Mouse (Mus musculus) heart, embryonic 11.5 days (tissue): Measurements from ENCODE around the gene Cish. TPM values are rescaled to one million over a fixed set of nuclear protein-coding genes. Genes with fewer than 3 reads are reported as not detected.

Source experiments
- ATAC-seq: fragments of 200-750 bp; cut with Nextera tagmentation; replicated peaks from 2 replicates; pipeline ENCODE4 v1.8.0; 2017; ENCODE audit warnings: moderate library complexity; ENCODE audit not compliant: insufficient number of reproducible peaks, low FRiP score, low TSS enrichment
- H3K27ac ChIP-seq: fragments of 300-500 bp; sonication (generic); 2 replicates; pipeline ENCODE4 v1.5.1; 2014; ENCODE audit warnings: mild to moderate bottlenecking, low read depth, low read length
- H3K27me3 ChIP-seq: fragments of 300-500 bp; sonication (generic); 2 replicates; pipeline ENCODE4 v1.6.1; 2014; ENCODE audit warnings: mild to moderate bottlenecking, low read length, mixed read lengths; ENCODE audit not compliant: control insufficient read depth, insufficient read depth
- H3K36me3 ChIP-seq: fragments of 300-500 bp; sonication (generic); 2 replicates; pipeline ENCODE4 v1.6.1; 2014; ENCODE audit warnings: mild to moderate bottlenecking, low read length, moderate library complexity, mixed read lengths; ENCODE audit not compliant: control insufficient read depth, insufficient read depth
- H3K4me1 ChIP-seq: fragments of 300-500 bp; sonication (generic); 2 replicates; pipeline ENCODE4 v1.6.1; 2014; ENCODE audit warnings: low read length; ENCODE audit not compliant: control insufficient read depth, insufficient read depth
- H3K4me2 ChIP-seq: fragments of 300-500 bp; sonication (generic); 2 replicates; pipeline ENCODE4 v1.6.1; 2014; ENCODE audit warnings: mild to moderate bottlenecking, moderate library complexity
- H3K4me3 ChIP-seq: fragments of 300-500 bp; sonication (generic); 2 replicates; pipeline ENCODE4 v1.5.1; 2014; ENCODE audit warnings: low read depth, low read length
- H3K9ac ChIP-seq: fragments of 300-500 bp; sonication (generic); 2 replicates; pipeline ENCODE4 v1.6.1; 2014; ENCODE audit warnings: mild to moderate bottlenecking, low read depth, low read length, moderate library complexity
- H3K9me3 ChIP-seq: fragments of 300-500 bp; sonication (generic); replicated peaks from 2 replicates; pipeline ENCODE4 v1.6.1; 2016; ENCODE audit warnings: low read length; ENCODE audit not compliant: control insufficient read depth
- WGBS: fragments of 180-500 bp; shearing (Covaris S2); extraction: QIAGEN DNeasy Blood & Tissue Kit; methylation state at CpG from one replicate; pipeline ENCODE4 v1.1.7; 2014; ENCODE audit not compliant: insufficient replicate concordance; 5-methylcytosine and 5-hydroxymethylcytosine counted together
- polyA plus RNA-seq: library from polyadenylated mRNA; unstranded; fragments of >200 nt; fragmentation: Nextera tagmentation; extraction: Ambion mirVana; gene quantifications from 2 replicates; pipeline ENCODE4 v1.2.1, GENCODE M21; 2014

The Cish gene
- polyA plus RNA-seq, 1 experiment from 2014 or later, result 7.7 TPM

- peak overlapping the region; percentile 97 for H3K4me2 ChIP-seq
- H3K27me3 ChIP-seq, result no peaks in the 10 kb centered on the region
- peak overlapping the region; percentile 84 for H3K9ac ChIP-seq
- no peak for ATAC-seq
- 0 out of 2 replicates have a peak, but pooled peaks cover 7% of the 10 kb centered on the region for H3K36me3 ChIP-seq
- peaks cover 32% of the 10 kb centered on the region for H3K4me1 ChIP-seq
- 11% methylated on average over 16 of the region's 16 CpGs for WGBS
- H3K4me3 ChIP-seq, result peak overlapping the region; percentile 74
- peak overlapping the region; percentile 82 for H3K27ac ChIP-seq
- H3K9me3 ChIP-seq, result no peaks in the 10 kb centered on the region
These were observed 1.2 kb downstream of the Cish start for GRCm38 (mm10) chr9:107297059-107297458.

- H3K4me1 ChIP-seq, result peaks cover 38% of the 10 kb centered on the region
- H3K4me3 ChIP-seq, result peak overlapping the region; percentile 74
- 0 out of 2 replicates have a peak, but pooled peaks cover 7% of the 10 kb centered on the region for H3K36me3 ChIP-seq
- H3K27me3 ChIP-seq, result no peaks in the 10 kb centered on the region
- no peak for ATAC-seq
- peak overlapping the region; percentile 97 for H3K4me2 ChIP-seq
- 81% methylated on average over 4 of the region's 4 CpGs for WGBS
- H3K9me3 ChIP-seq, result no peaks in the 10 kb centered on the region
- H3K9ac ChIP-seq, result peak overlapping the region; percentile 84; the same call in 1 of the 2 replicates
- H3K27ac ChIP-seq, result no peak overlapping the region
These were observed 1.8 kb downstream of the Cish start for GRCm38 (mm10) chr9:107297658-107298057.

GRCm38 (mm10) chr9:107298059-107298780 is 2.4 kb downstream of the Cish start:
- H3K27ac ChIP-seq, result no peak overlapping the region; the same call in 1 of the 2 replicates
- H3K9me3 ChIP-seq, result no peaks in the 10 kb centered on the region
- ATAC-seq, result no peak

GRCm38 (mm10) chr9:107298876-107299275 is 3.0 kb downstream of the Cish start:
- 85% methylated on average over 6 of the region's 6 CpGs for WGBS
- H3K4me1 ChIP-seq, result peaks cover 45% of the 10 kb centered on the region
- H3K27me3 ChIP-seq, result no peaks in the 10 kb centered on the region
- no peaks in the 10 kb centered on the region for H3K9me3 ChIP-seq
- H3K36me3 ChIP-seq, result 0 out of 2 replicates have a peak, but pooled peaks cover 7% of the 10 kb centered on the region
- H3K4me2 ChIP-seq, result peak overlapping the region; percentile 97
- peak overlapping the region; percentile 6 for H3K4me3 ChIP-seq
- no peak overlapping the region; the same call in 1 of the 2 replicates for H3K27ac ChIP-seq
- no peak for ATAC-seq
- peak overlapping the region; percentile 3; the same call in 1 of the 2 replicates for H3K9ac ChIP-seq

More at GRCm38 (mm10) chr9:107298059-107298780, 2.4 kb downstream of the Cish start:
- WGBS, result 56% methylated on average over 8 of the region's 8 CpGs
- Histone ChIP-seq H3K4me3 (peak overlapping the region; percentile 74), H3K36me3 (0 out of 2 replicates have a peak, but pooled peaks cover 7% of the 10 kb centered on the region), H3K4me1 (peaks cover 43% of the 10 kb centered on the region), H3K27me3 (no peaks in the 10 kb centered on the region), H3K9ac (peak overlapping the region; percentile 84; the same call in 1 of the 2 replicates), H3K4me2 (peak overlapping the region; percentile 97)

GRCm38 (mm10) chr9:107299783-107300182 is 4.0 kb downstream of the Cish start:
- no peaks in the 10 kb centered on the region for H3K9me3 ChIP-seq
- H3K4me2 ChIP-seq, result no peak overlapping the region; the same call in 1 of the 2 replicates
- 0 out of 2 replicates have a peak, but pooled peaks cover 7% of the 10 kb centered on the region for H3K36me3 ChIP-seq
- no peak overlapping the region for H3K27ac ChIP-seq
- H3K4me3 ChIP-seq, result no peak overlapping the region
- no peak for ATAC-seq
- 91% methylated on average over 7 of the region's 7 CpGs for WGBS
- H3K27me3 ChIP-seq, result no peaks in the 10 kb centered on the region
- peaks cover 45% of the 10 kb centered on the region for H3K4me1 ChIP-seq
- no peak overlapping the region for H3K9ac ChIP-seq

- no peak for ATAC-seq
- Histone ChIP-seq H3K27ac (no peak overlapping the region), H3K9ac (no peak overlapping the region), H3K4me1 (peaks cover 47% of the 10 kb centered on the region), H3K36me3 (0 out of 2 replicates have a peak, but pooled peaks cover 7% of the 10 kb centered on the region), H3K4me3 (no peak overlapping the region), H3K4me2 (no peak overlapping the region), H3K9me3 (no peaks in the 10 kb centered on the region), H3K27me3 (no peaks in the 10 kb centered on the region)
- WGBS, result 86% methylated on average over 30 of the region's 30 CpGs
These were observed 4.6 kb downstream of the Cish start for GRCm38 (mm10) chr9:107300224-107300973.

- peaks cover 51% of the 10 kb centered on the region for H3K4me1 ChIP-seq
- WGBS, result 67% methylated on average over 17 of the region's 17 CpGs
These were observed 5.9 kb downstream of the Cish start for GRCm38 (mm10) chr9:107301554-107302331.

GRCm38 (mm10) chr9:107302592-107302991 is 6.8 kb downstream of the Cish start:
- Histone ChIP-seq H3K27me3 (no peaks in the 10 kb centered on the region), H3K9ac (no peak overlapping the region), H3K36me3 (0 out of 2 replicates have a peak, but pooled peaks cover 7% of the 10 kb centered on the region), H3K9me3 (no peaks in the 10 kb centered on the region), H3K4me1 (peaks cover 53% of the 10 kb centered on the region), H3K27ac (peak overlapping the region; percentile 57; the same call in 1 of the 2 replicates), H3K4me2 (no peak overlapping the region; the same call in 1 of the 2 replicates), H3K4me3 (no peak overlapping the region)
- ATAC-seq, result no peak
- WGBS, result 42% methylated on average over 7 of the region's 7 CpGs

More at GRCm38 (mm10) chr9:107301554-107302331, 5.9 kb downstream of the Cish start:
- ATAC-seq, result no peak
- Histone ChIP-seq H3K27ac (peak overlapping the region; percentile 46), H3K4me2 (no peak overlapping the region), H3K27me3 (no peaks in the 10 kb centered on the region), H3K9ac (no peak overlapping the region), H3K9me3 (no peaks in the 10 kb centered on the region), H3K36me3 (0 out of 2 replicates have a peak, but pooled peaks cover 7% of the 10 kb centered on the region), H3K4me3 (no peak overlapping the region)
